Mouse (Mus musculus): ENCODE measurements around the gene Tmprss11a. TPM values are rescaled to one million over a fixed set of nuclear protein-coding genes. Genes with fewer than 3 reads are reported as not detected.

Tmprss11a gene
- 0.08 TPM in 1 of 2 replicates, not detected in the other for polyA plus RNA-seq (2015; fragmentation: Nextera tagmentation; extraction: Ambion mirVana)

GRCm38 (mm10) chr5:86468890-86469289 lies at the start of gene Tmprss11a:
Tmprss11a (minus strand) TSS chr5:86468990.
- no peaks in the 10 kb centered on the region for H3K4me1 ChIP-seq
- 57% methylated on average over 4 of the region's 4 CpGs for WGBS
- H3K9ac ChIP-seq = no peak within 1 kb of the TSS
- no peak within 1 kb of the TSS for H3K27ac ChIP-seq
- H3K36me3 ChIP-seq = no peaks in the 10 kb centered on the region
- no peaks in the 10 kb centered on the region for H3K27me3 ChIP-seq
- ATAC-seq (ENCODE audit: borderline replicate concordance, extremely low read depth, low FRiP score, low TSS enrichment) = no peak
- H3K4me2 ChIP-seq = no peak within 1 kb of the TSS
- no peak within 1 kb of the TSS for H3K4me3 ChIP-seq
- H3K9me3 ChIP-seq = no peaks in the 10 kb centered on the region

- ATAC-seq (ENCODE audit: borderline replicate concordance, extremely low read depth, low FRiP score, low TSS enrichment) = no peak
- Histone ChIP-seq H3K4me3 (no peak within 1 kb of the TSS), H3K27ac (no peak within 1 kb of the TSS), H3K4me1 (no peaks in the 10 kb centered on the region), H3K9me3 (no peaks in the 10 kb centered on the region), H3K27me3 (no peaks in the 10 kb centered on the region), H3K4me2 (no peak within 1 kb of the TSS), H3K9ac (no peak within 1 kb of the TSS), H3K36me3 (no peaks in the 10 kb centered on the region)
- 65% methylated on average over 9 of the region's 9 CpGs for WGBS
Observed at GRCm38 (mm10) chr5:86518500-86518899, 49.7 kb upstream of the Tmprss11a start, which contains the start of gene Tmprss11g. Tmprss11g (minus strand) TSS chr5:86518600.

GRCm38 (mm10) chr5:86511538-86511937 lies 42.7 kb upstream of the Tmprss11a start:
- H3K9me3 ChIP-seq = no peaks in the 10 kb centered on the region
- no peak overlapping the region for H3K4me2 ChIP-seq
- no peak overlapping the region for H3K27ac ChIP-seq
- WGBS = 64% methylated on average over 5 of the region's 5 CpGs
- H3K27me3 ChIP-seq = no peaks in the 10 kb centered on the region
- no peak overlapping the region for H3K9ac ChIP-seq
- no peak for ATAC-seq (ENCODE audit: borderline replicate concordance, extremely low read depth, low FRiP score, low TSS enrichment)
- H3K4me3 ChIP-seq = no peak overlapping the region
- H3K36me3 ChIP-seq = no peaks in the 10 kb centered on the region
- no peaks in the 10 kb centered on the region for H3K4me1 ChIP-seq

GRCm38 (mm10) chr5:86493453-86493852 lies 24.7 kb upstream of the Tmprss11a start:
- WGBS = 61% methylated on average over 1 of the region's 1 CpGs

GRCm38 (mm10) chr5:86482562-86482961 lies 13.8 kb upstream of the Tmprss11a start:
- H3K27ac ChIP-seq = no peak overlapping the region
- H3K9ac ChIP-seq = no peak overlapping the region
- H3K9me3 ChIP-seq = no peaks in the 10 kb centered on the region
- no peak for ATAC-seq (ENCODE audit: borderline replicate concordance, extremely low read depth, low FRiP score, low TSS enrichment)
- WGBS = 56% methylated on average over 2 of the region's 2 CpGs
- H3K36me3 ChIP-seq = no peaks in the 10 kb centered on the region
- no peak overlapping the region for H3K4me3 ChIP-seq
- no peaks in the 10 kb centered on the region for H3K4me1 ChIP-seq
- no peak overlapping the region for H3K4me2 ChIP-seq
- no peaks in the 10 kb centered on the region for H3K27me3 ChIP-seq

More at GRCm38 (mm10) chr5:86493453-86493852, 24.7 kb upstream of the Tmprss11a start:
- Histone ChIP-seq H3K4me2 (no peak overlapping the region), H3K27me3 (no peaks in the 10 kb centered on the region), H3K9ac (no peak overlapping the region), H3K9me3 (no peaks in the 10 kb centered on the region), H3K4me1 (no peaks in the 10 kb centered on the region), H3K36me3 (no peaks in the 10 kb centered on the region), H3K27ac (no peak overlapping the region), H3K4me3 (no peak overlapping the region)
- no peak for ATAC-seq (ENCODE audit: borderline replicate concordance, extremely low read depth, low FRiP score, low TSS enrichment)

GRCm38 (mm10) chr5:86482031-86482430 lies 13.2 kb upstream of the Tmprss11a start:
- no peak overlapping the region for H3K9ac ChIP-seq
- ATAC-seq (ENCODE audit: borderline replicate concordance, extremely low read depth, low FRiP score, low TSS enrichment) = no peak
- WGBS = 76% methylated on average over 1 of the region's 1 CpGs
- H3K4me2 ChIP-seq = no peak overlapping the region
- H3K27me3 ChIP-seq = no peaks in the 10 kb centered on the region
- H3K27ac ChIP-seq = no peak overlapping the region
- no peak overlapping the region for H3K4me3 ChIP-seq
- no peaks in the 10 kb centered on the region for H3K9me3 ChIP-seq
- no peaks in the 10 kb centered on the region for H3K36me3 ChIP-seq
- no peaks in the 10 kb centered on the region for H3K4me1 ChIP-seq

GRCm38 (mm10) chr5:86473859-86474258 lies 5.1 kb upstream of the Tmprss11a start:
- Histone ChIP-seq H3K9ac (no peak overlapping the region), H3K27ac (no peak overlapping the region), H3K4me2 (no peak overlapping the region), H3K4me1 (no peaks in the 10 kb centered on the region), H3K4me3 (no peak overlapping the region), H3K27me3 (no peaks in the 10 kb centered on the region), H3K36me3 (no peaks in the 10 kb centered on the region), H3K9me3 (no peaks in the 10 kb centered on the region)
- ATAC-seq (ENCODE audit: borderline replicate concordance, extremely low read depth, low FRiP score, low TSS enrichment) = no peak
- WGBS = 64% methylated on average over 9 of the region's 9 CpGs

GRCm38 (mm10) chr5:86439306-86439705 lies 29.5 kb downstream of the Tmprss11a start:
- Histone ChIP-seq H3K27ac (no peak overlapping the region), H3K27me3 (no peaks in the 10 kb centered on the region), H3K9me3 (no peaks in the 10 kb centered on the region), H3K9ac (no peak overlapping the region), H3K4me3 (no peak overlapping the region), H3K4me2 (no peak overlapping the region), H3K36me3 (no peaks in the 10 kb centered on the region), H3K4me1 (no peaks in the 10 kb centered on the region)
- 56% methylated on average over 2 of the region's 2 CpGs for WGBS
- ATAC-seq (ENCODE audit: borderline replicate concordance, extremely low read depth, low FRiP score, low TSS enrichment) = no peak

- Histone ChIP-seq H3K9ac (no peak overlapping the region), H3K27ac (no peak overlapping the region), H3K36me3 (no peaks in the 10 kb centered on the region), H3K9me3 (no peaks in the 10 kb centered on the region), H3K4me3 (no peak overlapping the region), H3K4me2 (no peak overlapping the region), H3K27me3 (no peaks in the 10 kb centered on the region), H3K4me1 (no peaks in the 10 kb centered on the region)
- ATAC-seq (ENCODE audit: borderline replicate concordance, extremely low read depth, low FRiP score, low TSS enrichment) = no peak
Observed at GRCm38 (mm10) chr5:86438548-86438947, 30.2 kb downstream of the Tmprss11a start.

GRCm38 (mm10) chr5:86432697-86433096 lies 36.1 kb downstream of the Tmprss11a start:
- 0% methylated on average over 2 of the region's 2 CpGs for WGBS
- no peak for ATAC-seq (ENCODE audit: borderline replicate concordance, extremely low read depth, low FRiP score, low TSS enrichment)
- Histone ChIP-seq H3K36me3 (no peaks in the 10 kb centered on the region), H3K4me2 (no peak overlapping the region), H3K27ac (no peak overlapping the region), H3K4me1 (no peaks in the 10 kb centered on the region), H3K9me3 (no peaks in the 10 kb centered on the region), H3K4me3 (no peak overlapping the region), H3K27me3 (no peaks in the 10 kb centered on the region), H3K9ac (no peak overlapping the region)

- H3K9me3 ChIP-seq = no peaks in the 10 kb centered on the region
Observed at GRCm38 (mm10) chr5:86431096-86431495, 37.7 kb downstream of the Tmprss11a start.

GRCm38 (mm10) chr5:86421323-86422028 lies 47.3 kb downstream of the Tmprss11a start:
- H3K27ac ChIP-seq = no peak overlapping the region
- 52% methylated on average over 3 of the region's 3 CpGs for WGBS
- H3K4me2 ChIP-seq = no peak overlapping the region
- no peaks in the 10 kb centered on the region for H3K9me3 ChIP-seq
- H3K36me3 ChIP-seq = no peaks in the 10 kb centered on the region
- H3K9ac ChIP-seq = no peak overlapping the region
- ATAC-seq (ENCODE audit: borderline replicate concordance, extremely low read depth, low FRiP score, low TSS enrichment) = no peak
- H3K27me3 ChIP-seq = no peaks in the 10 kb centered on the region
- no peak overlapping the region for H3K4me3 ChIP-seq
- no peaks in the 10 kb centered on the region for H3K4me1 ChIP-seq

More at GRCm38 (mm10) chr5:86431096-86431495, 37.7 kb downstream of the Tmprss11a start:
- Histone ChIP-seq H3K4me3 (no peak overlapping the region), H3K36me3 (no peaks in the 10 kb centered on the region), H3K9ac (no peak overlapping the region), H3K4me1 (no peaks in the 10 kb centered on the region), H3K4me2 (no peak overlapping the region), H3K27me3 (no peaks in the 10 kb centered on the region), H3K27ac (no peak overlapping the region)
- 63% methylated on average over 5 of the region's 5 CpGs for WGBS
- no peak for ATAC-seq (ENCODE audit: borderline replicate concordance, extremely low read depth, low FRiP score, low TSS enrichment)

All from lung, embryonic 15.5 days (tissue).